Mouse (Mus musculus): ENCODE measurements at regions not wholly inside any gene's neighbourhood (a gene's known extent, or its start where the extent isn't known, plus 50 kb on each side); places are given as distances from the start of the nearest gene placed in this dataset.

- no peak for TF ChIP-seq POLR2A (IDR thresholded peaks at IDR 0.05; ENCODE audit: borderline replicate concordance, extremely low read depth, insufficient read depth, insufficient read length)
- Histone ChIP-seq H3K9me3 (ENCODE audit: control insufficient read depth, low read length) (no peaks in the 10 kb centered on the region), H3K4me3 (replicated peaks; ENCODE audit: low read length) (no peak overlapping the region), H3K4me1 (ENCODE audit: control insufficient read depth, insufficient read depth, low read length) (no peaks in the 10 kb centered on the region), H3K27me3 (ENCODE audit: control insufficient read depth, insufficient read depth, low read length) (no peaks in the 10 kb centered on the region), H3K36me3 (ENCODE audit: control insufficient read depth, insufficient read depth, low read length) (no peaks in the 10 kb centered on the region), H3K27ac (replicated peaks; ENCODE audit: low read depth, low read length) (no peak overlapping the region), H3K4me2 (replicated peaks; ENCODE audit: low read depth, low read length, severe bottlenecking) (no peak overlapping the region), H3K9ac (ENCODE audit: low read depth, low read length, severe bottlenecking) (no peak overlapping the region)
- ATAC-seq (ENCODE audit: low FRiP score, low read depth) (no peak), DNase-seq (ENCODE audit: low spot score) (no peak)
Observed at GRCm38 (mm10) chr5:46278190-46278589, 420.8 kb upstream of the Lcorl start.

GRCm38 (mm10) chr5:46256730-46257129 is 399.3 kb upstream of the Lcorl start:
- Histone ChIP-seq H3K27ac (replicated peaks; ENCODE audit: low read depth, low read length) (no peak overlapping the region), H3K27me3 (ENCODE audit: control insufficient read depth, insufficient read depth, low read length) (no peaks in the 10 kb centered on the region), H3K9me3 (ENCODE audit: control insufficient read depth, low read length) (no peaks in the 10 kb centered on the region), H3K4me1 (ENCODE audit: control insufficient read depth, insufficient read depth, low read length) (no peaks in the 10 kb centered on the region), H3K4me3 (replicated peaks; ENCODE audit: low read length) (no peak overlapping the region), H3K9ac (ENCODE audit: low read depth, low read length, severe bottlenecking) (no peak overlapping the region), H3K4me2 (replicated peaks; ENCODE audit: low read depth, low read length, severe bottlenecking) (no peak overlapping the region), H3K36me3 (ENCODE audit: control insufficient read depth, insufficient read depth, low read length) (no peaks in the 10 kb centered on the region)
- no peak for TF ChIP-seq POLR2A (IDR thresholded peaks at IDR 0.05; ENCODE audit: borderline replicate concordance, extremely low read depth, insufficient read depth, insufficient read length)
- WGBS: 88% methylated on average over 6 of the region's 6 CpGs
- ATAC-seq (ENCODE audit: low FRiP score, low read depth) (no peak), DNase-seq (ENCODE audit: low spot score) (no peak)

- no peak for DNase-seq (ENCODE audit: low spot score)
- Histone ChIP-seq H3K27ac (replicated peaks; ENCODE audit: low read depth, low read length) (no peak overlapping the region), H3K4me2 (replicated peaks; ENCODE audit: low read depth, low read length, severe bottlenecking) (no peak overlapping the region), H3K4me3 (replicated peaks; ENCODE audit: low read length) (no peak overlapping the region), H3K4me1 (ENCODE audit: control insufficient read depth, insufficient read depth, low read length) (no peaks in the 10 kb centered on the region), H3K9ac (ENCODE audit: low read depth, low read length, severe bottlenecking) (no peak overlapping the region), H3K9me3 (ENCODE audit: control insufficient read depth, low read length) (no peaks in the 10 kb centered on the region), H3K27me3 (ENCODE audit: control insufficient read depth, insufficient read depth, low read length) (no peaks in the 10 kb centered on the region), H3K36me3 (ENCODE audit: control insufficient read depth, insufficient read depth, low read length) (no peaks in the 10 kb centered on the region)
- TF ChIP-seq POLR2A (IDR thresholded peaks at IDR 0.05; ENCODE audit: borderline replicate concordance, extremely low read depth, insufficient read depth, insufficient read length): no peak
- ATAC-seq (ENCODE audit: low FRiP score, low read depth): no peak
Observed at GRCm38 (mm10) chr5:46253940-46254339, 396.5 kb upstream of the Lcorl start.

- Histone ChIP-seq H3K4me2 (replicated peaks; ENCODE audit: low read depth, low read length, severe bottlenecking) (no peak overlapping the region), H3K9ac (ENCODE audit: low read depth, low read length, severe bottlenecking) (no peak overlapping the region), H3K4me3 (replicated peaks; ENCODE audit: low read length) (no peak overlapping the region), H3K27ac (replicated peaks; ENCODE audit: low read depth, low read length) (no peak overlapping the region), H3K4me1 (ENCODE audit: control insufficient read depth, insufficient read depth, low read length) (no peaks in the 10 kb centered on the region), H3K27me3 (ENCODE audit: control insufficient read depth, insufficient read depth, low read length) (no peaks in the 10 kb centered on the region), H3K9me3 (ENCODE audit: control insufficient read depth, low read length) (no peaks in the 10 kb centered on the region), H3K36me3 (ENCODE audit: control insufficient read depth, insufficient read depth, low read length) (no peaks in the 10 kb centered on the region)
- no peak for TF ChIP-seq POLR2A (IDR thresholded peaks at IDR 0.05; ENCODE audit: borderline replicate concordance, extremely low read depth, insufficient read depth, insufficient read length)
- ATAC-seq (ENCODE audit: low FRiP score, low read depth) (no peak), DNase-seq (ENCODE audit: low spot score) (no peak)
- WGBS: 83% methylated on average over 5 of the region's 5 CpGs
Observed at GRCm38 (mm10) chr5:46235364-46236067, 378.1 kb upstream of the Lcorl start.

GRCm38 (mm10) chr5:46232780-46233179 is 375.4 kb upstream of the Lcorl start:
- Histone ChIP-seq H3K4me2 (replicated peaks; ENCODE audit: low read depth, low read length, severe bottlenecking) (no peak overlapping the region), H3K4me3 (replicated peaks; ENCODE audit: low read length) (no peak overlapping the region), H3K9ac (ENCODE audit: low read depth, low read length, severe bottlenecking) (no peak overlapping the region), H3K4me1 (ENCODE audit: control insufficient read depth, insufficient read depth, low read length) (no peaks in the 10 kb centered on the region), H3K9me3 (ENCODE audit: control insufficient read depth, low read length) (no peaks in the 10 kb centered on the region), H3K36me3 (ENCODE audit: control insufficient read depth, insufficient read depth, low read length) (no peaks in the 10 kb centered on the region), H3K27ac (replicated peaks; ENCODE audit: low read depth, low read length) (no peak overlapping the region), H3K27me3 (ENCODE audit: control insufficient read depth, insufficient read depth, low read length) (no peaks in the 10 kb centered on the region)
- DNase-seq (ENCODE audit: low spot score) (no peak), ATAC-seq (ENCODE audit: low FRiP score, low read depth) (no peak)
- no peak for TF ChIP-seq POLR2A (IDR thresholded peaks at IDR 0.05; ENCODE audit: borderline replicate concordance, extremely low read depth, insufficient read depth, insufficient read length)

- Histone ChIP-seq H3K9me3 (ENCODE audit: control insufficient read depth, low read length) (no peaks in the 10 kb centered on the region), H3K27ac (replicated peaks; ENCODE audit: low read depth, low read length) (no peak overlapping the region), H3K4me2 (replicated peaks; ENCODE audit: low read depth, low read length, severe bottlenecking) (no peak overlapping the region), H3K9ac (ENCODE audit: low read depth, low read length, severe bottlenecking) (no peak overlapping the region), H3K4me3 (replicated peaks; ENCODE audit: low read length) (no peak overlapping the region), H3K27me3 (ENCODE audit: control insufficient read depth, insufficient read depth, low read length) (no peaks in the 10 kb centered on the region), H3K36me3 (ENCODE audit: control insufficient read depth, insufficient read depth, low read length) (no peaks in the 10 kb centered on the region), H3K4me1 (ENCODE audit: control insufficient read depth, insufficient read depth, low read length) (no peaks in the 10 kb centered on the region)
- TF ChIP-seq POLR2A (IDR thresholded peaks at IDR 0.05; ENCODE audit: borderline replicate concordance, extremely low read depth, insufficient read depth, insufficient read length): no peak
- DNase-seq (ENCODE audit: low spot score) (no peak), ATAC-seq (ENCODE audit: low FRiP score, low read depth) (no peak)
- 73% methylated on average over 3 of the region's 3 CpGs for WGBS
Observed at GRCm38 (mm10) chr5:46228667-46229066, 371.3 kb upstream of the Lcorl start.
